Mouse (Mus musculus): Measurements from ENCODE around the gene Ldb1. TPM values are rescaled to one million over a fixed set of nuclear protein-coding genes. Genes with fewer than 3 reads are reported as not detected.

Gene Ldb1
- polyA plus RNA-seq, 1 experiment from 2014 or later, result 50.1 TPM

GRCm38 (mm10) chr19:46004814-46005466, 40.1 kb downstream of the Ldb1 start:
- 86% methylated on average over 17 of the region's 17 CpGs for whole genome bisulfite sequencing
- Histone ChIP-seq H3K9ac (ENCODE audit: low read length) (no peak overlapping the region), H3K9me3 (ENCODE audit: control insufficient read depth, low read length) (no peaks in the 10 kb centered on the region), H3K4me1 (replicated peaks; ENCODE audit: control insufficient read depth, insufficient read depth) (peaks cover 7% of the 10 kb centered on the region; the same call in 1 of the 2 replicates), H3K36me3 (ENCODE audit: control insufficient read depth, insufficient read depth, low read length) (no peaks in the 10 kb centered on the region; the same call in 1 of the 2 replicates), H3K27ac (replicated peaks) (no peak overlapping the region), H3K4me2 (replicated peaks; ENCODE audit: low read depth) (peak overlapping the region; percentile 98), H3K4me3 (ENCODE audit: low read depth, low read length) (no peak overlapping the region), H3K27me3 (ENCODE audit: control insufficient read depth, insufficient read depth, low read length) (no peaks in the 10 kb centered on the region)
- no peak for TF ChIP-seq CTCF (IDR thresholded peaks at IDR 0.05; ENCODE audit: low read depth)
- no peak for TF ChIP-seq EP300 (optimal IDR thresholded peaks at IDR 0.05)
- ATAC-seq (ENCODE audit: low FRiP score, low TSS enrichment) (no peak), DNase-seq (ENCODE audit: low spot score) (no peak)

GRCm38 (mm10) chr19:46003371-46004226, 41.4 kb downstream of the Ldb1 start, which contains the start of gene Hps6:
Gene Hps6, plus strand, starts transcription at chr19:46003508.
- no peaks in the 10 kb centered on the region for H3K9me3 ChIP-seq (ENCODE audit: control insufficient read depth, low read length)
- peaks cover 7% of the 10 kb centered on the region; the same call in 1 of the 2 replicates for H3K4me1 ChIP-seq (replicated peaks; ENCODE audit: control insufficient read depth, insufficient read depth)
- TF ChIP-seq EP300 (optimal IDR thresholded peaks at IDR 0.05) (no peak), CTCF (IDR thresholded peaks at IDR 0.05; ENCODE audit: low read depth) (no peak; the same call in 1 of the 2 replicates)
- no peaks in the 10 kb centered on the region for H3K27me3 ChIP-seq (ENCODE audit: control insufficient read depth, insufficient read depth, low read length)
- H3K27ac ChIP-seq (replicated peaks), result peak within 1 kb of the TSS; percentile 75
- peak; percentile 95 for ATAC-seq (ENCODE audit: low FRiP score, low TSS enrichment)
- peak; percentile 92 for DNase-seq (ENCODE audit: low spot score)
- no peaks in the 10 kb centered on the region; the same call in 1 of the 2 replicates for H3K36me3 ChIP-seq (ENCODE audit: control insufficient read depth, insufficient read depth, low read length)
- WGBS, result 3% methylated on average over 69 of the region's 70 CpGs
- H3K4me2 ChIP-seq (replicated peaks; ENCODE audit: low read depth), result peak within 1 kb of the TSS; percentile 98
- peak within 1 kb of the TSS; percentile 73 for H3K4me3 ChIP-seq (ENCODE audit: low read depth, low read length)
- peak within 1 kb of the TSS; percentile 84 for H3K9ac ChIP-seq (ENCODE audit: low read length)

GRCm38 (mm10) chr19:46002279-46002678, 42.7 kb downstream of the Ldb1 start:
- Histone ChIP-seq H3K9me3 (ENCODE audit: control insufficient read depth, low read length) (no peaks in the 10 kb centered on the region), H3K4me2 (replicated peaks; ENCODE audit: low read depth) (no peak overlapping the region), H3K36me3 (ENCODE audit: control insufficient read depth, insufficient read depth, low read length) (no peaks in the 10 kb centered on the region; the same call in 1 of the 2 replicates), H3K27me3 (ENCODE audit: control insufficient read depth, insufficient read depth, low read length) (no peaks in the 10 kb centered on the region), H3K4me3 (ENCODE audit: low read depth, low read length) (no peak overlapping the region), H3K4me1 (replicated peaks; ENCODE audit: control insufficient read depth, insufficient read depth) (peaks cover 11% of the 10 kb centered on the region; the same call in 1 of the 2 replicates), H3K27ac (replicated peaks) (no peak overlapping the region), H3K9ac (ENCODE audit: low read length) (no peak overlapping the region)
- no peak for ATAC-seq (ENCODE audit: low FRiP score, low TSS enrichment)
- DNase-seq (ENCODE audit: low spot score), result no peak
- no peak for TF ChIP-seq CTCF (IDR thresholded peaks at IDR 0.05; ENCODE audit: low read depth)
- no peak for TF ChIP-seq EP300 (optimal IDR thresholded peaks at IDR 0.05)
- 75% methylated on average over 9 of the region's 9 CpGs for WGBS

GRCm38 (mm10) chr19:45999378-45999777, 45.6 kb downstream of the Ldb1 start:
- peaks cover 9% of the 10 kb centered on the region; the same call in 1 of the 2 replicates for H3K4me1 ChIP-seq (replicated peaks; ENCODE audit: control insufficient read depth, insufficient read depth)
- H3K27me3 ChIP-seq (ENCODE audit: control insufficient read depth, insufficient read depth, low read length), result no peaks in the 10 kb centered on the region
- no peak overlapping the region for H3K4me2 ChIP-seq (replicated peaks; ENCODE audit: low read depth)
- 66% methylated on average over 1 of the region's 1 CpGs for WGBS
- TF ChIP-seq EP300 (optimal IDR thresholded peaks at IDR 0.05) (no peak), CTCF (IDR thresholded peaks at IDR 0.05; ENCODE audit: low read depth) (no peak)
- no peak overlapping the region for H3K27ac ChIP-seq (replicated peaks)
- no peaks in the 10 kb centered on the region for H3K9me3 ChIP-seq (ENCODE audit: control insufficient read depth, low read length)
- no peak overlapping the region for H3K9ac ChIP-seq (ENCODE audit: low read length)
- no peak for DNase-seq (ENCODE audit: low spot score)
- H3K36me3 ChIP-seq (ENCODE audit: control insufficient read depth, insufficient read depth, low read length), result no peaks in the 10 kb centered on the region
- no peak for ATAC-seq (ENCODE audit: low FRiP score, low TSS enrichment)
- H3K4me3 ChIP-seq (ENCODE audit: low read depth, low read length), result no peak overlapping the region

- H3K4me2 ChIP-seq (replicated peaks; ENCODE audit: low read depth), result peak overlapping the region; percentile 75
- 0 out of 2 replicates have a peak overlapping the region, but pooled peaks have one; percentile 95 for H3K9ac ChIP-seq (ENCODE audit: low read length)
- 8% methylated on average over 8 of the region's 8 CpGs for WGBS
- no peaks in the 10 kb centered on the region for H3K9me3 ChIP-seq (ENCODE audit: control insufficient read depth, low read length)
- H3K36me3 ChIP-seq (ENCODE audit: control insufficient read depth, insufficient read depth, low read length), result no peaks in the 10 kb centered on the region
- H3K4me1 ChIP-seq (replicated peaks; ENCODE audit: control insufficient read depth, insufficient read depth), result peaks cover 4% of the 10 kb centered on the region; the same call in 1 of the 2 replicates
- TF ChIP-seq CTCF (IDR thresholded peaks at IDR 0.05; ENCODE audit: low read depth), result no peak
- no peak for TF ChIP-seq EP300 (optimal IDR thresholded peaks at IDR 0.05)
- no peaks in the 10 kb centered on the region for H3K27me3 ChIP-seq (ENCODE audit: control insufficient read depth, insufficient read depth, low read length)
- H3K4me3 ChIP-seq (ENCODE audit: low read depth, low read length), result peak overlapping the region; percentile 87
- no peak overlapping the region for H3K27ac ChIP-seq (replicated peaks)
- peak; percentile 6; the same call in 1 of the 2 replicates for ATAC-seq (ENCODE audit: low FRiP score, low TSS enrichment)
- no peak for DNase-seq (ENCODE audit: low spot score)
Measured at GRCm38 (mm10) chr19:45998694-45999217, 46.3 kb downstream of the Ldb1 start.
